Mouse (Mus musculus): ENCODE measurements at regions not wholly inside any gene's neighbourhood (a gene's known extent, or its start where the extent isn't known, plus 50 kb on each side); places are given as distances from the start of the nearest gene placed in this dataset.
"Not testable (repeated sequence)": the region's sequence is repeated elsewhere in the genome, so short reads cannot be mapped to it uniquely, and the experiment has no call there.

GRCm38 (mm10) chr14:53081024-53081711 lies 585.6 kb upstream of the Olfr1507 start:
- H3K4me1 ChIP-seq (replicated peaks); H3K36me3 ChIP-seq; H3K27me3 ChIP-seq; H3K4me3 ChIP-seq; ATAC-seq (replicated peaks; ENCODE audit: insufficient number of reproducible peaks, insufficient read depth, low FRiP score, low read depth); H3K4me2 ChIP-seq; H3K9ac ChIP-seq; H3K9me3 ChIP-seq (replicated peaks); H3K27ac ChIP-seq: not testable (repeated sequence)
- no CpG with 5 or more reads among the region's 2 CpGs for WGBS

- H3K36me3 ChIP-seq; H3K9me3 ChIP-seq (replicated peaks); H3K27me3 ChIP-seq; H3K4me3 ChIP-seq; H3K27ac ChIP-seq; H3K9ac ChIP-seq; H3K4me2 ChIP-seq; H3K4me1 ChIP-seq (replicated peaks); ATAC-seq (replicated peaks; ENCODE audit: insufficient number of reproducible peaks, insufficient read depth, low FRiP score, low read depth): not testable (repeated sequence)
- WGBS, result 79% methylated on average over 3 of the region's 3 CpGs
Observed at GRCm38 (mm10) chr14:53080556-53080955, 585.0 kb upstream of the Olfr1507 start.

- H3K9me3 ChIP-seq (replicated peaks); H3K4me2 ChIP-seq; H3K4me3 ChIP-seq; H3K27ac ChIP-seq; H3K4me1 ChIP-seq (replicated peaks); H3K9ac ChIP-seq; ATAC-seq (replicated peaks; ENCODE audit: insufficient number of reproducible peaks, insufficient read depth, low FRiP score, low read depth); H3K27me3 ChIP-seq; H3K36me3 ChIP-seq: not testable (repeated sequence)
- 69% methylated on average over 2 of the region's 2 CpGs for WGBS
Observed at GRCm38 (mm10) chr14:53075937-53076336, 580.4 kb upstream of the Olfr1507 start.

- H3K36me3 ChIP-seq; H3K4me2 ChIP-seq; H3K9me3 ChIP-seq (replicated peaks); H3K9ac ChIP-seq; H3K4me3 ChIP-seq; H3K27ac ChIP-seq; H3K4me1 ChIP-seq (replicated peaks); H3K27me3 ChIP-seq; ATAC-seq (replicated peaks; ENCODE audit: insufficient number of reproducible peaks, insufficient read depth, low FRiP score, low read depth): not testable (repeated sequence)
- 55% methylated on average over 6 of the region's 6 CpGs for WGBS
Observed at GRCm38 (mm10) chr14:53073126-53073525, 577.6 kb upstream of the Olfr1507 start.

- H3K27ac ChIP-seq; ATAC-seq (replicated peaks; ENCODE audit: insufficient number of reproducible peaks, insufficient read depth, low FRiP score, low read depth); H3K4me3 ChIP-seq; H3K9ac ChIP-seq; H3K9me3 ChIP-seq (replicated peaks); H3K4me2 ChIP-seq; H3K36me3 ChIP-seq; H3K4me1 ChIP-seq (replicated peaks); H3K27me3 ChIP-seq: not testable (repeated sequence)
- no CpG with 5 or more reads among the region's 1 CpGs for WGBS
Observed at GRCm38 (mm10) chr14:53072502-53072901, 577.0 kb upstream of the Olfr1507 start.

- not testable (repeated sequence) for H3K9me3 ChIP-seq (replicated peaks); H3K4me1 ChIP-seq (replicated peaks); H3K9ac ChIP-seq; H3K4me3 ChIP-seq; H3K4me2 ChIP-seq; H3K27me3 ChIP-seq; H3K27ac ChIP-seq; ATAC-seq (replicated peaks; ENCODE audit: insufficient number of reproducible peaks, insufficient read depth, low FRiP score, low read depth); H3K36me3 ChIP-seq
- 58% methylated on average over 2 of the region's 3 CpGs for WGBS
Observed at GRCm38 (mm10) chr14:53054439-53054838, 558.9 kb upstream of the Olfr1507 start.

- not testable (repeated sequence) for H3K36me3 ChIP-seq, H3K4me2 ChIP-seq
Observed at GRCm38 (mm10) chr14:53053465-53054123, 558.0 kb upstream of the Olfr1507 start.

GRCm38 (mm10) chr14:53047683-53048082 lies 552.1 kb upstream of the Olfr1507 start:
- 94% methylated on average over 3 of the region's 3 CpGs for WGBS
- not testable (repeated sequence) for H3K4me3 ChIP-seq; H3K27me3 ChIP-seq; H3K9me3 ChIP-seq (replicated peaks); ATAC-seq (replicated peaks; ENCODE audit: insufficient number of reproducible peaks, insufficient read depth, low FRiP score, low read depth); H3K36me3 ChIP-seq; H3K4me1 ChIP-seq (replicated peaks); H3K9ac ChIP-seq; H3K4me2 ChIP-seq; H3K27ac ChIP-seq

More at GRCm38 (mm10) chr14:53053465-53054123, 558.0 kb upstream of the Olfr1507 start:
- H3K27me3 ChIP-seq; H3K27ac ChIP-seq; H3K9me3 ChIP-seq (replicated peaks); H3K9ac ChIP-seq; ATAC-seq (replicated peaks; ENCODE audit: insufficient number of reproducible peaks, insufficient read depth, low FRiP score, low read depth); H3K4me1 ChIP-seq (replicated peaks); H3K4me3 ChIP-seq: not testable (repeated sequence)
- 41% methylated on average over 2 of the region's 3 CpGs for WGBS

- H3K27ac ChIP-seq; ATAC-seq (replicated peaks; ENCODE audit: insufficient number of reproducible peaks, insufficient read depth, low FRiP score, low read depth); H3K9ac ChIP-seq; H3K4me1 ChIP-seq (replicated peaks); H3K9me3 ChIP-seq (replicated peaks); H3K36me3 ChIP-seq; H3K27me3 ChIP-seq; H3K4me3 ChIP-seq; H3K4me2 ChIP-seq: not testable (repeated sequence)
- 62% methylated on average over 1 of the region's 1 CpGs for WGBS
Observed at GRCm38 (mm10) chr14:53046975-53047374, 551.4 kb upstream of the Olfr1507 start.

- H3K27me3 ChIP-seq; H3K4me2 ChIP-seq; H3K9me3 ChIP-seq (replicated peaks); H3K4me1 ChIP-seq (replicated peaks); H3K27ac ChIP-seq; H3K36me3 ChIP-seq; H3K4me3 ChIP-seq; H3K9ac ChIP-seq; ATAC-seq (replicated peaks; ENCODE audit: insufficient number of reproducible peaks, insufficient read depth, low FRiP score, low read depth): not testable (repeated sequence)
- 78% methylated on average over 3 of the region's 3 CpGs for WGBS
Observed at GRCm38 (mm10) chr14:53045331-53045730, 549.8 kb upstream of the Olfr1507 start.

- 68% methylated on average over 4 of the region's 4 CpGs for WGBS
- not testable (repeated sequence) for H3K4me1 ChIP-seq (replicated peaks); H3K9ac ChIP-seq; H3K36me3 ChIP-seq; H3K27ac ChIP-seq; H3K27me3 ChIP-seq; H3K9me3 ChIP-seq (replicated peaks); ATAC-seq (replicated peaks; ENCODE audit: insufficient number of reproducible peaks, insufficient read depth, low FRiP score, low read depth); H3K4me3 ChIP-seq; H3K4me2 ChIP-seq
Observed at GRCm38 (mm10) chr14:53044101-53044500, 548.6 kb upstream of the Olfr1507 start.

GRCm38 (mm10) chr14:53042016-53042415 lies 546.5 kb upstream of the Olfr1507 start:
- H3K4me1 ChIP-seq (replicated peaks); H3K4me3 ChIP-seq; H3K27me3 ChIP-seq; H3K9me3 ChIP-seq (replicated peaks); H3K36me3 ChIP-seq; H3K27ac ChIP-seq; ATAC-seq (replicated peaks; ENCODE audit: insufficient number of reproducible peaks, insufficient read depth, low FRiP score, low read depth); H3K9ac ChIP-seq; H3K4me2 ChIP-seq: not testable (repeated sequence)
- 13% methylated on average over 3 of the region's 3 CpGs for WGBS
